Mouse (Mus musculus) lung, adult 2 months (tissue): ENCODE measurements at regions not wholly inside any gene's neighbourhood (a gene's known extent, or its start where the extent isn't known, plus 50 kb on each side); places are given as distances from the start of the nearest gene placed in this dataset.

Experiments used
- DNase-seq: peaks from one replicate; pipeline ENCODE4 v3.0.0; 2022
- H3K4me1 ChIP-seq: fragments of 200-500 bp; 2 replicates; pipeline ENCODE4 v1.6.1; 2011; ENCODE audit warnings: low read length; ENCODE audit not compliant: control insufficient read depth, insufficient read depth
- H3K4me3 ChIP-seq: fragments of 200-500 bp; replicated peaks from 2 replicates; pipeline ENCODE3; 2011; ENCODE audit warnings: low read depth, mild to moderate bottlenecking, control low read depth, low read length; ENCODE audit errors: extremely low read depth
- CTCF ChIP-seq: fragments of 200-500 bp; IDR thresholded peaks from 2 replicates; pipeline ENCODE4 v1.5.1; 2011; ENCODE audit warnings: mild to moderate bottlenecking, low read length, control low read depth; ENCODE audit not compliant: insufficient read depth
- POLR2A ChIP-seq: fragments of 200-500 bp; IDR thresholded peaks from 2 replicates; pipeline ENCODE4 v1.6.1; 2011; ENCODE audit warnings: low read depth, mild to moderate bottlenecking, control low read depth, low read length, borderline replicate concordance; ENCODE audit errors: extremely low read depth
- WGBS: fragments of 180-500 bp; shearing (Covaris S2); methylation state at CpG from one replicate; pipeline ENCODE4 v1.1.7; 2018; 5-methylcytosine and 5-hydroxymethylcytosine counted together

GRCm38 (mm10) chr13:39250096-39250495, 289.4 kb upstream of the Slc35b3 start:
- TF ChIP-seq POLR2A, result no peak
- no peak for TF ChIP-seq CTCF
- 80% methylated on average over 4 of the region's 4 CpGs for WGBS

GRCm38 (mm10) chr13:39226829-39227228, 266.2 kb upstream of the Slc35b3 start:
- DNase-seq, result no peak
- H3K4me3 ChIP-seq, result no peak overlapping the region
- WGBS, result 57% methylated on average over 4 of the region's 4 CpGs
- TF ChIP-seq POLR2A, result no peak
- no peak for TF ChIP-seq CTCF
- H3K4me1 ChIP-seq, result no peaks in the 10 kb centered on the region

More at GRCm38 (mm10) chr13:39250096-39250495, 289.4 kb upstream of the Slc35b3 start:
- Histone ChIP-seq H3K4me1 (no peaks in the 10 kb centered on the region), H3K4me3 (no peak overlapping the region)
- no peak for DNase-seq

- 47% methylated on average over 6 of the region's 6 CpGs for WGBS
- H3K4me3 ChIP-seq, result no peak overlapping the region
- TF ChIP-seq CTCF, result no peak
- H3K4me1 ChIP-seq, result no peaks in the 10 kb centered on the region
- no peak for DNase-seq
Observed at GRCm38 (mm10) chr13:39225651-39226050, 265.0 kb upstream of the Slc35b3 start.

GRCm38 (mm10) chr13:39211076-39211475, 250.4 kb upstream of the Slc35b3 start:
- DNase-seq, result no peak
- H3K4me1 ChIP-seq, result no peaks in the 10 kb centered on the region
- TF ChIP-seq CTCF, result no peak
- no peak for TF ChIP-seq POLR2A
- 90% methylated on average over 8 of the region's 8 CpGs for WGBS
- H3K4me3 ChIP-seq, result no peak overlapping the region

GRCm38 (mm10) chr13:39183715-39184179, 223.1 kb upstream of the Slc35b3 start:
- WGBS, result 7% methylated on average over 2 of the region's 2 CpGs
- no peak overlapping the region for H3K4me3 ChIP-seq
- no peaks in the 10 kb centered on the region for H3K4me1 ChIP-seq
- no peak for DNase-seq
- no peak for TF ChIP-seq POLR2A
- TF ChIP-seq CTCF, result no peak

- Histone ChIP-seq H3K4me1 (no peaks in the 10 kb centered on the region), H3K4me3 (no peak overlapping the region)
- 55% methylated on average over 2 of the region's 2 CpGs for WGBS
- no peak for DNase-seq
- no peak for TF ChIP-seq POLR2A
- no peak for TF ChIP-seq CTCF
Observed at GRCm38 (mm10) chr13:39161980-39162379, 201.3 kb upstream of the Slc35b3 start.

- 53% methylated on average over 1 of the region's 1 CpGs for WGBS
- H3K4me1 ChIP-seq, result no peaks in the 10 kb centered on the region
- TF ChIP-seq CTCF (no peak), POLR2A (no peak)
- no peak for DNase-seq
- H3K4me3 ChIP-seq, result no peak overlapping the region
Observed at GRCm38 (mm10) chr13:39127942-39128341, 167.3 kb upstream of the Slc35b3 start.

- Histone ChIP-seq H3K4me1 (no peaks in the 10 kb centered on the region), H3K4me3 (no peak overlapping the region)
- TF ChIP-seq POLR2A, result no peak
- no peak for TF ChIP-seq CTCF
Observed at GRCm38 (mm10) chr13:39092058-39092457, 131.4 kb upstream of the Slc35b3 start.

GRCm38 (mm10) chr13:39084544-39084943, 123.9 kb upstream of the Slc35b3 start:
- DNase-seq, result no peak
- no peak for TF ChIP-seq POLR2A
- no peak for TF ChIP-seq CTCF
- WGBS, result 60% methylated on average over 5 of the region's 5 CpGs
- Histone ChIP-seq H3K4me1 (no peaks in the 10 kb centered on the region), H3K4me3 (no peak overlapping the region)

More at GRCm38 (mm10) chr13:39092058-39092457, 131.4 kb upstream of the Slc35b3 start:
- 76% methylated on average over 2 of the region's 2 CpGs for WGBS
- DNase-seq, result no peak

GRCm38 (mm10) chr13:39074211-39074610, 113.5 kb upstream of the Slc35b3 start:
- no peak overlapping the region for H3K4me3 ChIP-seq
- TF ChIP-seq CTCF (no peak), POLR2A (no peak)
- no peak for DNase-seq
- WGBS, result 69% methylated on average over 2 of the region's 2 CpGs
- H3K4me1 ChIP-seq, result no peaks in the 10 kb centered on the region
